Mouse (Mus musculus) cerebellum, adult 2 months (tissue): ENCODE measurements at regions not wholly inside any gene's neighbourhood (a gene's known extent, or its start where the extent isn't known, plus 50 kb on each side); places are given as distances from the start of the nearest gene placed in this dataset.

Experiments used
- DNase-seq, 2 experiments: peaks; one replicate each; pipeline ENCODE4 v3.0.0; 2021
- H3K27ac ChIP-seq: fragments of 200-500 bp; 2 replicates; pipeline ENCODE4 v1.5.1; 2012; ENCODE audit warnings: low read length, control low read depth, inconsistent platforms; ENCODE audit not compliant: insufficient read depth
- H3K27me3 ChIP-seq: fragments of 200-500 bp; 2 replicates; pipeline ENCODE4 v1.6.1; 2012; ENCODE audit warnings: inconsistent platforms, mild to moderate bottlenecking, low read length, moderate library complexity; ENCODE audit not compliant: control insufficient read depth, insufficient read depth
- H3K4me1 ChIP-seq: fragments of 200-500 bp; 2 replicates; pipeline ENCODE4 v1.6.1; 2011; ENCODE audit warnings: low read length; ENCODE audit not compliant: control insufficient read depth, insufficient read depth
- H3K4me3 ChIP-seq: fragments of 200-500 bp; replicated peaks from 2 replicates; pipeline ENCODE3; 2011; ENCODE audit warnings: mild to moderate bottlenecking, low read depth, low read length, control low read depth; ENCODE audit not compliant: insufficient read depth
- CTCF ChIP-seq: fragments of 200-500 bp; IDR thresholded peaks from 2 replicates; pipeline ENCODE4 v1.5.1; 2011; ENCODE audit warnings: low read depth, mild to moderate bottlenecking, control low read depth, low read length, moderate library complexity, borderline replicate concordance; ENCODE audit not compliant: insufficient read depth
- POLR2A ChIP-seq: fragments of 200-500 bp; IDR thresholded peaks from 2 replicates; pipeline ENCODE4 v1.6.1; 2011; ENCODE audit warnings: low read length, control low read depth, borderline replicate concordance; ENCODE audit not compliant: insufficient read depth
- WGBS: fragments of 180-500 bp; shearing (Covaris S2); methylation state at CpG from one replicate; pipeline ENCODE4 v1.1.7; 2018; 5-methylcytosine and 5-hydroxymethylcytosine counted together

GRCm38 (mm10) chr13:72195881-72196280, 232.4 kb upstream of the Irx1 start:
- no peak for DNase-seq

GRCm38 (mm10) chr13:72198341-72199105, 235.0 kb upstream of the Irx1 start:
- Histone ChIP-seq H3K4me1 (no peaks in the 10 kb centered on the region), H3K27ac (no peak overlapping the region), H3K27me3 (no peaks in the 10 kb centered on the region), H3K4me3 (no peak overlapping the region)
- DNase-seq: no peak
- TF ChIP-seq CTCF (no peak), POLR2A (no peak)
- WGBS: 36% methylated on average over 22 of the region's 22 CpGs

More at GRCm38 (mm10) chr13:72195881-72196280, 232.4 kb upstream of the Irx1 start:
- no peaks in the 10 kb centered on the region for H3K4me1 ChIP-seq
- TF ChIP-seq POLR2A (no peak), CTCF (no peak)
- H3K4me3 ChIP-seq: no peak overlapping the region
- 84% methylated on average over 2 of the region's 2 CpGs for WGBS
- no peaks in the 10 kb centered on the region for H3K27me3 ChIP-seq
- no peak overlapping the region for H3K27ac ChIP-seq

GRCm38 (mm10) chr13:72209518-72209917, 246.0 kb upstream of the Irx1 start:
- no peak for TF ChIP-seq CTCF
- no peak for TF ChIP-seq POLR2A
- Histone ChIP-seq H3K27ac (no peak overlapping the region), H3K4me3 (no peak overlapping the region), H3K27me3 (no peaks in the 10 kb centered on the region), H3K4me1 (no peaks in the 10 kb centered on the region)
- no peak for DNase-seq
- 84% methylated on average over 5 of the region's 5 CpGs for WGBS

- Histone ChIP-seq H3K27ac (no peak overlapping the region), H3K4me1 (no peaks in the 10 kb centered on the region), H3K4me3 (no peak overlapping the region), H3K27me3 (no peaks in the 10 kb centered on the region)
- DNase-seq: no peak
- WGBS: 21% methylated on average over 10 of the region's 10 CpGs
- TF ChIP-seq CTCF: no peak
- no peak for TF ChIP-seq POLR2A
These were observed 246.5 kb upstream of the Irx1 start for GRCm38 (mm10) chr13:72209946-72210456.

GRCm38 (mm10) chr13:72210474-72211309, 247.2 kb upstream of the Irx1 start:
- no peak overlapping the region for H3K27ac ChIP-seq
- DNase-seq: no peak
- H3K4me3 ChIP-seq: no peak overlapping the region
- H3K4me1 ChIP-seq: no peaks in the 10 kb centered on the region
- 62% methylated on average over 7 of the region's 7 CpGs for WGBS
- no peaks in the 10 kb centered on the region for H3K27me3 ChIP-seq
- TF ChIP-seq CTCF: no peak
- TF ChIP-seq POLR2A: no peak

GRCm38 (mm10) chr13:72211716-72212115, 248.2 kb upstream of the Irx1 start:
- TF ChIP-seq POLR2A (no peak), CTCF (no peak)
- WGBS: 90% methylated on average over 4 of the region's 4 CpGs
- Histone ChIP-seq H3K27ac (no peak overlapping the region), H3K27me3 (no peaks in the 10 kb centered on the region), H3K4me1 (no peaks in the 10 kb centered on the region), H3K4me3 (no peak overlapping the region)
- no peak for DNase-seq

- H3K27ac ChIP-seq: no peak overlapping the region
- no peak overlapping the region for H3K4me3 ChIP-seq
- WGBS: 74% methylated on average over 2 of the region's 2 CpGs
- H3K27me3 ChIP-seq: no peaks in the 10 kb centered on the region
- no peaks in the 10 kb centered on the region for H3K4me1 ChIP-seq
- DNase-seq: no peak
- TF ChIP-seq CTCF (no peak), POLR2A (no peak)
These were observed 249.2 kb upstream of the Irx1 start for GRCm38 (mm10) chr13:72212747-72213146.
